Mouse (Mus musculus) hindbrain, embryonic 13.5 days (tissue): ENCODE measurements at regions not wholly inside any gene's neighbourhood (a gene's known extent, or its start where the extent isn't known, plus 50 kb on each side); places are given as distances from the start of the nearest gene placed in this dataset.

Experiments used
- ATAC-seq: fragments of 200-750 bp; cut with Nextera tagmentation; 2 replicates; pipeline ENCODE4 v1.8.0; 2017; ENCODE audit warnings: moderate TSS enrichment; ENCODE audit not compliant: low FRiP score
- H3K27ac ChIP-seq: fragments of 300-500 bp; sonication (generic); 2 replicates; pipeline ENCODE4 v1.5.1; 2015; ENCODE audit warnings: inconsistent platforms, mild to moderate bottlenecking, moderate library complexity
- H3K27me3 ChIP-seq: fragments of 300-500 bp; sonication (generic); 2 replicates; pipeline ENCODE4 v1.6.1; 2015; ENCODE audit warnings: mild to moderate bottlenecking, inconsistent platforms
- H3K36me3 ChIP-seq: fragments of 300-500 bp; sonication (generic); 2 replicates; pipeline ENCODE4 v1.6.1; 2015; ENCODE audit warnings: mild to moderate bottlenecking, inconsistent platforms
- H3K4me1 ChIP-seq: fragments of 300-500 bp; sonication (generic); replicated peaks from 2 replicates; pipeline ENCODE4 v1.6.1; 2015; ENCODE audit warnings: inconsistent platforms
- H3K4me2 ChIP-seq: fragments of 300-500 bp; sonication (generic); 2 replicates; pipeline ENCODE4 v1.6.1; 2015; ENCODE audit warnings: inconsistent platforms, mild to moderate bottlenecking, moderate library complexity
- H3K4me3 ChIP-seq: fragments of 300-500 bp; sonication (generic); 2 replicates; pipeline ENCODE4 v1.5.1; 2015; ENCODE audit warnings: mild to moderate bottlenecking, inconsistent platforms
- H3K9ac ChIP-seq: fragments of 300-500 bp; sonication (generic); 2 replicates; pipeline ENCODE4 v1.6.1; 2015; ENCODE audit warnings: mild to moderate bottlenecking, inconsistent platforms
- H3K9me3 ChIP-seq: fragments of 300-500 bp; sonication (generic); 2 replicates; pipeline ENCODE4 v1.6.1; 2016; ENCODE audit warnings: inconsistent platforms
- WGBS: fragments of 180-500 bp; shearing (Covaris S2); methylation state at CpG from one replicate; pipeline ENCODE4 v1.1.7; 2015; 5-methylcytosine and 5-hydroxymethylcytosine counted together

DNA sequence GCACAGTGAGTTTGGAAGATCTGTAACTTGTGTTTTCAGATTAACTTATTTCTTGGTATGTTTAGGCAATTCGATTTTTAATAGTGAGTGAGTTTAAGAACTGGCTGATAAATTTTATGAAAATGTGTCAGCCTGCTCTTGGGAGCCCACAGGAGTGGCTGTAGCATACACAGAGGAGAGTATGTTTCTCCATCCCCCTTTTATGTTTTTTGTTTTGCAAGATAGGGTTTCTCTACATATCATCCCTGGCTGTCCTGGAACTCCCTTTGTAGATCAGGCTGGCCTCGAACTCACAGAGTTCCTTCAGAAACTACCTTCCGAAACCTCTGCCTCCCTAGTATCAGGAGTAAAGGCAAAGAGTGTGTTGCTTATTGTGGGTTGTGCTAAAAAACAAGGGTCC, 124.2 kb upstream of the Cpm start:
- Histone ChIP-seq H3K9me3 (no peaks in the 10 kb centered on the region), H3K9ac (no peak overlapping the region), H3K4me2 (no peak overlapping the region), H3K36me3 (no peaks in the 10 kb centered on the region), H3K27me3 (no peaks in the 10 kb centered on the region), H3K27ac (no peak overlapping the region), H3K4me1 (no peaks in the 10 kb centered on the region), H3K4me3 (no peak overlapping the region)
- 93% methylated on average over 3 of the region's 3 CpGs for WGBS
- ATAC-seq, result no peak

DNA sequence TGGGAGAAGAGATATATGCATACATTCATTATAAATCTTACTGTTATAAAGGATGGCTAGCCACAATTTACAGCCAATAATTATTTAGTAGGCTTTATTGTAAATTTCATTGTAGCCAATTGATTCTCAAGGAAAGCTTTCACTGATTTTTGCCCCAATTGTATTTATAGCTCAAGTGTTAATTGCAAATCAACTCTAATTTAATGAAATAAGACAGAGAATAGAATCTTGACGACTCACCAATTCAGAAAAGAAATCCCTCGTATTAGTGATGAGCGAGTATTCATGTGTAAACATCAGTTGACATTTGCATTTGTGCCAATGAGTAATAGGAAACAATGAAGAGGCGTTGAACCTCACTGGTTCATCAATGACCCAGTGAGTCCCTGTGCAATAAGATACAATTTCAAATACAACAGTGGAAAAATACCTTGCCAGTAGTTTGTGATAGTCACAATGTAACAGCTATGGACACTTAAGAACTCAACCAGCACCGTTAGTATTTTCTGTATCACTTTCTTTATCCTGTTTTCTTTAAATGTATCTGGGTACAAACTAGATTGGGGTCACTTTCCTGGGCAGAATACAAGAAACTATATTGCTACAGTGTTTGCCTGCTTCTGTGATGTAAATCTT, 124.6 kb upstream of the Cpsf6 start:
- H3K9ac ChIP-seq, result no peak overlapping the region
- H3K4me3 ChIP-seq, result no peak overlapping the region
- no peak overlapping the region for H3K27ac ChIP-seq
- 62% methylated on average over 5 of the region's 5 CpGs for WGBS
- no peaks in the 10 kb centered on the region for H3K27me3 ChIP-seq
- no peaks in the 10 kb centered on the region for H3K9me3 ChIP-seq
- no peaks in the 10 kb centered on the region for H3K36me3 ChIP-seq
- H3K4me1 ChIP-seq, result no peaks in the 10 kb centered on the region
- no peak overlapping the region for H3K4me2 ChIP-seq
- ATAC-seq, result no peak

DNA sequence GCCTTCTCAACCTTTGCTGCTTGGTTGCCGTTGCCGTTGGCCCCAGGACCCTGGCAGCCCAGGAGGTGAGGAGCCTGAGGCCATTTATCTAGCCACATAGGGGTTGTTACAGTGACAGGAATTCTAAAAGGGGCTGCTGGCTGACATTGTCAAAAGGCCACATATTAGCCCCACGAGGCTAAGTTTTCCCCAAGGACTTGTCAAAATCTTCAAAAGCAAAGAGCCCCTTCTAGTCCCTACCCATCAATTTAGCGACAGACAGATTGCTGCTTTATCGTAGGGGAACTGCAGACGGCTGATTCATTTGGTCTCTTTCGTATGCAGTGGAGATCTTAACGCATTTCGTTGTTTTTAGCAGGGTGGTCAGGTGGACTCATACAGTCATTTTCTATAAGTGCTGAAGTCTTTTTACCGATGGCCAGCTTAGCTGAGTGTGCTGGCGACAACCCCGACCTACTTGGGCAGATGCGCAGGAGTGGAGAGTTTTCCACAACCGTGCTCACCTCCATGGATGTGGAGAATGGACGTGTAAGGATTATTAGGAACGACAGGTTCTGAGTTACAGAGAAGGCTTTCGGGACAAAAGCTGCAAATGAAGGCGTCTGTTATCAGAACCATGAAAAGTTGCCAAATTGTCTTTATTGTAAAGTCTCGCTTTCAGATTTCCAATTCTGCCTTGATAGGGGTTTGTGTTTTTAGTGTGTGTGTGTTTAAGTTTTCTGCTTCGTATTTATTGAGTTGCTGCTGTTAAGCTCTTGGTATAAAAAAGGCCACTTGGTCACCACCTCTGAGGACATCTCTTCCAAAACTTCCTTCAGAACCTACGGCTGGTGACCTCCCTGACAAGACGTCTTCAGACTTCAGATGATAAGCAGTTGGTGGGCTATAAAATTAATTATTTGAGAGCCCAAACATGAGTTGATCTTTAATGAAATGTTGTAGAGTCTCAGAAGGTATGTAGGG, 123.7 kb upstream of the Cpsf6 start:
- no peaks in the 10 kb centered on the region for H3K36me3 ChIP-seq
- no peaks in the 10 kb centered on the region for H3K9me3 ChIP-seq
- no peaks in the 10 kb centered on the region for H3K4me1 ChIP-seq
- no peak for ATAC-seq
- H3K27me3 ChIP-seq, result no peaks in the 10 kb centered on the region
- no peak overlapping the region for H3K4me2 ChIP-seq
- WGBS, result 76% methylated on average over 22 of the region's 22 CpGs
- no peak overlapping the region for H3K4me3 ChIP-seq
- no peak overlapping the region for H3K27ac ChIP-seq
- no peak overlapping the region for H3K9ac ChIP-seq

DNA sequence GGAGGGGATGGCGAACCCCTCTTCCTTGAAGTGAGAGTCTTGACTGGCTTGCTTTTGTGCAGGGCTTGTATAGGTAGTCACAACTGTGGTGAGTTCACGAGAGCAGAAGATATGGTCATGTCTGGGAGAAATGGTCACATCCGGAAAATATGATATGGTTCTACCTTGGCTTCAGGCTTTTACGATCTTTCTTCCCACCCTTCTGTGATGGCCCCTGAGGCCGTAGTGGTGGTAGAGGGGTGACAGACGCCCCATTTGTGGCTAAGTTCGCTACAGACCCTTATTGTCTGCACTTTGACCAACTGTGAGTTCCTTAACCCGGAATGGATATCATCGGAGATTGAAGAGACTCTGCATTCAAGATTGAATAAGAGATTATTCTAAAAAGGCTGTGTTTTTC, 122.9 kb upstream of the Cpsf6 start:
- Histone ChIP-seq H3K4me2 (no peak overlapping the region), H3K27ac (no peak overlapping the region), H3K27me3 (no peaks in the 10 kb centered on the region), H3K9ac (no peak overlapping the region), H3K36me3 (no peaks in the 10 kb centered on the region), H3K4me1 (no peaks in the 10 kb centered on the region), H3K4me3 (no peak overlapping the region), H3K9me3 (no peaks in the 10 kb centered on the region)
- no peak for ATAC-seq
- 90% methylated on average over 9 of the region's 9 CpGs for WGBS

DNA sequence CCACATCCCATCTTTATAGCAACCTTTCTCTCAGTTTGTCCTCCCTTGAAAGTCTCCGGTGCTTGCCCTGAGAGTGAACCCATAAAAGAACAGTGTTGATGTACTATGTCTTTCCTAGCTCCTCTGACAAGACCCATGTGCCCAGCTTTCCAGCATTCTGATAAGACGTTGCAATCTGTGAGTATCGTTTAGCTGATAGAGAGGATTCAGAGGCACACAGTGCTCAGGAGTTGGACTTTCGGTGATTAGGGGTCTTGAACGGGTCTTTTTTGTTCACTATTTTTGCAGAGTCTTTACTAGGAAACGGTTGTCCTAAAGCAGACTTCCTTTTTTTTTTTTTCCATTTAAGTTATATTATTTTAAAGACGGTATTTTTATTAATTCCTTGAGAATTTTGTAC, 122.3 kb upstream of the Cpsf6 start:
- Histone ChIP-seq H3K9ac (no peak overlapping the region), H3K4me2 (no peak overlapping the region), H3K9me3 (no peaks in the 10 kb centered on the region), H3K36me3 (no peaks in the 10 kb centered on the region), H3K27me3 (no peaks in the 10 kb centered on the region), H3K27ac (no peak overlapping the region), H3K4me3 (no peak overlapping the region), H3K4me1 (no peaks in the 10 kb centered on the region)
- ATAC-seq, result no peak
- 96% methylated on average over 7 of the region's 7 CpGs for WGBS

DNA sequence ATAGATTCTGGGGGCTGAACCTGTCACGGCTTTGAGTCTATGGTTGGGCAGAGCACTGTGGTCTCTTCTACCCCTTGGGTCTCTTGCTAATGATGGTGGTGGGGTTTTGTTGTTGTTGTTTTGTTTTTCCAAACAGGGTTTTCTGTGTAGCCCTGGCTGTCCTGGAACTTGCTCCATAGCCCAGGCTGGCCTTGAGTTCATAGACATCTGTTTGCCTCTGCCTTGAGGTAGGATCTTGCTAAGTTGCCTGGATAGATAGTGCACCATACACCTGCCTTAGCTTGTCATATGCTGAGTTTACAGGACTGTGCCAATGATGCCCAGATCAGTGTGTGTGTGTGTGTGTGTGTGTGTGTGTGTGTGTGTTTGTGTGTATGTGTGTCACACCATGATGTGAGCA, 121.6 kb upstream of the Cpsf6 start:
- Histone ChIP-seq H3K27ac (no peak overlapping the region), H3K36me3 (no peaks in the 10 kb centered on the region), H3K9me3 (no peaks in the 10 kb centered on the region), H3K4me2 (no peak overlapping the region), H3K9ac (no peak overlapping the region), H3K27me3 (no peaks in the 10 kb centered on the region), H3K4me3 (no peak overlapping the region), H3K4me1 (no peaks in the 10 kb centered on the region)
- 100% methylated on average over 1 of the region's 1 CpGs for WGBS
- no peak for ATAC-seq

DNA sequence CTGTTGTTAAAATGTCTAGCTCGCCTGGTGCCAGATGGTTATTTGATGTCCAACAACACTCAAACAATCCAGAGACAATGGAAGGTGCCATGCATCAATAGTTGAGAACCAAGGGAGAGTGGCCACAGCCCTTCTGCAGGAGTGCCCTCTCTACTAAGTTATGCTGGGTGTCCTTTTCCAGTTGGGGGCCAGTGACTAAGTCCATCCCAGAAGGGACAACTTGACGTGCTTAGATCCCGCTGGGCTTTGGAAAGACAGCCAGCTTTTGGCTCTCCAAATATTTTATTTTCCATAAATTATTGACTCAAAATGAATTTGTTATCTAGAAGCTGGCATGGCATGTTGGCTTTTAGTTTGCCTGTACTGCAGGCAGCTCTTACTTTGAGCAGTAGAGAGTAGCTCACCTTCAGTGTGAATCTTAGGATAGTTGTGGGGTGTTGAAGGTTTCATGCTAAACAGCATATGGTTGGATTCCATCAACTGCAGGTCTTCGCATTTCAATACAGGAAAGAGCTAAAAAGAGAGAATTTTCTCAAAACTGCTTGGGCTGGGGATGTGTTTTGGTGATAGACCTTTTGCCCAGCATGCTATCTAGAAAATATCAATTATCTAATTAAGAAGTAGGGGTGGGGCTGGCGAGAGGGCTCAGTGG, 120.8 kb upstream of the Cpsf6 start:
- Histone ChIP-seq H3K4me1 (no peaks in the 10 kb centered on the region), H3K36me3 (no peaks in the 10 kb centered on the region), H3K4me3 (no peak overlapping the region), H3K27ac (no peak overlapping the region), H3K27me3 (no peaks in the 10 kb centered on the region), H3K4me2 (no peak overlapping the region), H3K9me3 (no peaks in the 10 kb centered on the region), H3K9ac (no peak overlapping the region)
- no peak for ATAC-seq
- 80% methylated on average over 5 of the region's 5 CpGs for WGBS

DNA sequence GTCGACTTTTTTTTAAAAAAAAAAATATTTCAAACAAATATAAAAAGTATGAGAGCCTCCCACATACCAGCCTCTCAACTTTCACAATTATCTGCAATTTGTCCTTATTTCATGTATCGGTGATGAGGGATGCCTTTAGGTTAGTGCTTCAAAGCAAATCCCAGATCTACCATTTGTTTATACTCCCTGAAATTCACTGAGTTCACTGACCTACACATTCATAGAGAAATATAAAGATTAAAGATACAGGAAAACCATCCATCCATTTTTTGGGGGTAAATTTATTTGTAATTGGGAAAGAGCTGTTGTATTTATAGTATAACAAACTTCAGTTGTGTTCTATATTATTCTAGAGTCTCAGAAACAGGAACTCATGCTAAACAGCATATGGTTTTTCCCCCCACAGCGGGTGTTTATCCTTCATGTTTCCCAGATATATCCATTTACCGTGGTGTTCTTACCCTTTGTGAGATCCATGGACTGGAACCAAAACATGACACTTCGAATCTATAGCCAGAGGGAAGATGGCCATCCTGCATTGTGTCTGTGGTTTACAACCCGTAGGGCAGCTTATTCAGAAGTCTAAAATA, 120.1 kb upstream of the Cpsf6 start:
- Histone ChIP-seq H3K36me3 (no peaks in the 10 kb centered on the region), H3K27ac (no peak overlapping the region), H3K27me3 (no peaks in the 10 kb centered on the region), H3K4me2 (no peak overlapping the region), H3K9me3 (no peaks in the 10 kb centered on the region), H3K4me3 (no peak overlapping the region), H3K9ac (no peak overlapping the region), H3K4me1 (no peaks in the 10 kb centered on the region)
- no peak for ATAC-seq
- 73% methylated on average over 6 of the region's 6 CpGs for WGBS

DNA sequence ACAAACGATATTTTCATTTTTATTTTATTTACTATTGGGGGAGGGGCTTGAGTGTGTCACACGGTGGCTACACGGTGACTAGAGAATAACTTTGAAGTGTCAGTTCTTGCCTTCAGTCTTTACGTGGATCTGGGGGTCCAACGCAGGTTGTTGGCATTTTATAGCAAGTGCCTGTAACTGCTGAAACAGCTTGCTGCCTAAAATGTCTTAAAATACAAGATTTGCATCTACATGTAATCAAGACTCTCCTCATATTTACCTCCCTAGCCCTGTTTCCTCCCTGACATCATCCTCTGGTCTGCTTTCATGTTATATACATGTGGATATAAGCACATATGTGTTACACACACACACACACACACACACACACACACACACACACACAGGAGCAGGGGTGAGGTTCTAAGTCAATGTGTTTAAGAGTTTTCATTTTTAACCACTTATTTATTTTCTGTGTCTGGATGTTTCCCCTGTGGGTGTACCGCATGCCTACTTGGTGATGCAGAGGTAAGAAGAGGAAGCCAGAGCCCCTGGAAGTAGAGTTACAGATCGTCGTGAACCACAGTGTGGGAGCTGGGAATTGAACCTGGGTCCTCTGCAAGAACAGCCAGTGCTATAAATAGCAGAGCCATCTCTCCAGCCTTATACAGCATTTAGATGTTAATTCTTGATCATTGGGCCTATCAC, 119.5 kb upstream of the Cpsf6 start:
- no peaks in the 10 kb centered on the region for H3K27me3 ChIP-seq
- ATAC-seq, result no peak
- no peak overlapping the region for H3K27ac ChIP-seq
- no peak overlapping the region for H3K9ac ChIP-seq
- H3K4me1 ChIP-seq, result no peaks in the 10 kb centered on the region
- H3K4me2 ChIP-seq, result no peak overlapping the region
- H3K4me3 ChIP-seq, result no peak overlapping the region
- WGBS, result 92% methylated on average over 8 of the region's 8 CpGs
- no peaks in the 10 kb centered on the region for H3K9me3 ChIP-seq
- no peaks in the 10 kb centered on the region for H3K36me3 ChIP-seq

DNA sequence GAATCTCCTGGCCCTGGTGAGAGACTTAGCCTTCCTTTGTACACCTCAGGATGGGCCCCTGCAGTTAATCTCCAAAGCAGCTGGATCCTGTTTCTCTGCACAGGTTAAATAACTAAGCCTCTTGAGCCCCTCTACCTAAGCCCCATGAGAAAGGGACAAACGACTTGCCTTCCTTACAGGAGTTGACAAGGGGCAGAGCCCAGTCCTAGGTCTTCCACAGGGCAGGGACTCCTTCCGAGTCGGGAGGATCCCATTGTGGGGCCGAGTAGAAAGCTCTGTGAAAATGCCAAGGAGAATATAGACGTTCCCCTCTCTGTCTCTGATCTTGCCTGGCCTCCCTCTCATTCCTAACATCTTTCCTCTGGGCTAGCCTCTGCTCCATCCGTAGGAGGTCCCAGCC, 118.7 kb upstream of the Cpsf6 start:
- ATAC-seq, result no peak
- Histone ChIP-seq H3K4me2 (no peak overlapping the region), H3K4me3 (no peak overlapping the region), H3K27me3 (no peaks in the 10 kb centered on the region), H3K36me3 (no peaks in the 10 kb centered on the region), H3K9me3 (no peaks in the 10 kb centered on the region), H3K4me1 (no peaks in the 10 kb centered on the region), H3K9ac (no peak overlapping the region), H3K27ac (no peak overlapping the region)
- 69% methylated on average over 6 of the region's 6 CpGs for WGBS

DNA sequence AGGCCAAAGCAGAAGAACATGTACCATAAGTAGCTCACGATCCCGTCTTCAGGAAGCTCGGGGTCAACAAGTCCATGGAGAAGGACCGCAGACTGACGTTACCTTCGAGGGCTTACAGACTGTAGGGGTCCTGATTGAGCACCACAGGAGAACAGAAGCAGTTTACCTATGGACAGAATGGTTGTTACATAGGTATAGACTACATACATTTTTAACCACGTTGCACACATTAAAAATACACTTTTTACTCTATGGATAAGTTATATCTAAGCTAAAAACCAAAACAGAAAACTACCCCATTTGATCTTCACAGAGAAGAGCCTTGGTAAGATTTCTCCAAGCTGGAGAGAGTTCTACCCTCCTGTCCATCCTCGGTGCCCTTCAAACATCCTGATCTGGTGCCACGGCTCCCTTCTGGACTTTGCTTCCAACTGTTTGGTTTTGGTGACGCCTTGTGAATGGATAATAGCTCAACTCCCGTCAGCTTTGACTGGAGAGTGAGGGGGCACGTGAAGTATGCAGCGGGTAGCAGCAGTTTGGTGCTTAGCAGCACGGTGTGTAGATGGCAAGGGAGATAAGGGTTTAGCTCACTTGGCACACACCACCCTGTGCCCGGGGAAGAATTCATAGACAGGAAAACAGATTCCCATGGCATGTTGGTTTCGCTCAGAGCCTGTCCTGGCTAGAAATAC, 117.9 kb upstream of the Cpsf6 start:
- Histone ChIP-seq H3K4me1 (no peaks in the 10 kb centered on the region), H3K27me3 (no peaks in the 10 kb centered on the region), H3K4me2 (no peak overlapping the region), H3K36me3 (no peaks in the 10 kb centered on the region), H3K27ac (no peak overlapping the region), H3K4me3 (no peak overlapping the region), H3K9ac (no peak overlapping the region), H3K9me3 (no peaks in the 10 kb centered on the region)
- ATAC-seq, result no peak
- 82% methylated on average over 16 of the region's 16 CpGs for WGBS
